In genomic region chr16:20715566-20715965, GRCm38 (mm10) we compare ENCODE assay signal across 8 mouse cellular contexts. TPM values are rescaled to one million over a fixed set of nuclear protein-coding genes. Genes with fewer than 3 reads are reported as not detected.
A peak's percentile ranks its signal among the peaks of the same experiment; 100 is the strongest.
DNase-seq lines count a peak whose midpoint lies in the region; ATAC-seq and TF ChIP-seq lines count a peak whose summit lies in the region.

No protein-coding gene starts in this region.

- no peak for ATAC-seq in kidney, embryonic 15.5 days (replicated peaks; ENCODE audit: low FRiP score)
- no peak for ATAC-seq in midbrain, embryonic 12.5 days (ENCODE audit: low FRiP score, low read depth)

- TF ChIP-seq CTCF in bone marrow, adult 2 months (IDR thresholded peaks at IDR 0.05; ENCODE audit: control insufficient read depth, insufficient read depth, low read length), result no peak

- H3K9me3 ChIP-seq in kidney, embryonic 15.5 days (replicated peaks), result no peaks in the 10 kb centered on the region
- no peaks in the 10 kb centered on the region for H3K9me3 ChIP-seq in hindbrain, embryonic 10.5 days
- H3K9me3 ChIP-seq in midbrain, embryonic 12.5 days, result no peaks in the 10 kb centered on the region

- peaks cover 41% of the 10 kb centered on the region for H3K36me3 ChIP-seq in kidney, embryonic 15.5 days
- peaks cover 42% of the 10 kb centered on the region for H3K36me3 ChIP-seq in hindbrain, embryonic 10.5 days
- peaks cover 37% of the 10 kb centered on the region for H3K36me3 ChIP-seq in midbrain, embryonic 12.5 days

- 1% methylated on average over 12 of the region's 12 CpGs for WGBS in kidney, embryonic 15.5 days
- 9% methylated on average over 12 of the region's 12 CpGs for WGBS in bone marrow, adult 2 months
- 0% methylated on average over 12 of the region's 12 CpGs for WGBS in hindbrain, embryonic 10.5 days
- WGBS in midbrain, embryonic 12.5 days, result under 1% methylated on average over 11 of the region's 12 CpGs

- TF ChIP-seq POLR2A in bone marrow, adult 2 months (IDR thresholded peaks at IDR 0.05; ENCODE audit: borderline replicate concordance, control insufficient read depth, low read depth, low read length), result no peak

- intact Hi-C loops in gastrocnemius, postnatal 14 days (cut with DNase I; ENCODE audit: low total_unique reads), result no loop called here

- no peak for DNase-seq in kidney, postnatal 10 days
- no peak for DNase-seq in hindbrain, embryonic 10.5 days (ENCODE audit: low spot score)
- DNase-seq in gastrocnemius, postnatal 14 days, result no peak
- no peak for DNase-seq in thymus, postnatal 10 days (ENCODE audit: low spot score in 2 of 2)
- no peak for DNase-seq in gastrocnemius, postnatal 4 days (ENCODE audit: low spot score in 2 of 2)

- peaks cover 42% of the 10 kb centered on the region for H3K4me1 ChIP-seq in kidney, embryonic 15.5 days
- H3K4me1 ChIP-seq in bone marrow, adult 2 months (ENCODE audit: control insufficient read depth, insufficient read depth, low read length), result no peaks in the 10 kb centered on the region
- H3K4me1 ChIP-seq in hindbrain, embryonic 10.5 days (replicated peaks), result peaks cover 54% of the 10 kb centered on the region
- peaks cover 40% of the 10 kb centered on the region for H3K4me1 ChIP-seq in midbrain, embryonic 12.5 days

- H3K4me3 ChIP-seq in kidney, embryonic 15.5 days (replicated peaks), result peak overlapping the region; percentile 76
- peak overlapping the region; percentile 63 for H3K4me3 ChIP-seq in bone marrow, adult 2 months (replicated peaks; ENCODE audit: control insufficient read depth, low read depth, low read length)
- peak overlapping the region; percentile 73 for H3K4me3 ChIP-seq in hindbrain, embryonic 10.5 days
- H3K4me3 ChIP-seq in midbrain, embryonic 12.5 days, result peak overlapping the region; percentile 61

- H3K4me2 ChIP-seq in kidney, embryonic 15.5 days, result peak overlapping the region; percentile 85
- peak overlapping the region; percentile 84 for H3K4me2 ChIP-seq in midbrain, embryonic 12.5 days (replicated peaks)

- peak overlapping the region; percentile 99 for H3K27ac ChIP-seq in kidney, embryonic 15.5 days
- peak overlapping the region; percentile 57; the same call in 1 of the 2 replicates for H3K27ac ChIP-seq in bone marrow, adult 2 months (ENCODE audit: control insufficient read depth, insufficient read depth, low read depth, low read length, poor library complexity)
- H3K27ac ChIP-seq in hindbrain, embryonic 10.5 days, result peak overlapping the region; percentile 95
- H3K27ac ChIP-seq in midbrain, embryonic 12.5 days (replicated peaks), result peak overlapping the region; percentile 92

- H3K9ac ChIP-seq in kidney, embryonic 15.5 days, result peak overlapping the region; percentile 77
- peak overlapping the region; percentile 78 for H3K9ac ChIP-seq in midbrain, embryonic 12.5 days (replicated peaks)

- H3K27me3 ChIP-seq in kidney, embryonic 15.5 days, result no peaks in the 10 kb centered on the region
- H3K27me3 ChIP-seq in hindbrain, embryonic 10.5 days (ENCODE audit: insufficient read depth, poor library complexity, severe bottlenecking), result no peaks in the 10 kb centered on the region
- no peaks in the 10 kb centered on the region for H3K27me3 ChIP-seq in midbrain, embryonic 12.5 days

RNA-seq across cellular contexts. Expression of gene Polr2h, which starts 1.9 kb away (rescaled TPM):
- 116 and 120 TPM in 2 replicates for polyA plus RNA-seq in kidney, embryonic 15.5 days (2015; fragmentation: Nextera tagmentation; extraction: Ambion mirVana)
- polyA plus RNA-seq in bone marrow, adult 2 months (2011; ENCODE audit: insufficient read depth, insufficient read length, low replicate concordance, missing spikeins), result 31.6 and 50.1 TPM in 2 replicates
- polyA plus RNA-seq in hindbrain, embryonic 10.5 days (2016; fragmentation: Nextera tagmentation; extraction: Ambion mirVana), result 114 and 140 TPM in 2 replicates
- polyA plus RNA-seq in midbrain, embryonic 12.5 days (2016; fragmentation: Nextera tagmentation; extraction: Ambion mirVana), result 84.5 and 87.6 TPM in 2 replicates
- 10 to 100 TPM; 10.9 to 14.1 TPM for total RNA-seq in gastrocnemius, postnatal 14 days (2021)
- total RNA-seq in gastrocnemius, postnatal 4 days (2021), result 10 to 100 TPM; 20.1 to 20.6 TPM

RNA-seq across cellular contexts. Expression of gene Clcn2, which starts 2.0 kb away (rescaled TPM):
- 16.3 and 20.1 TPM in 2 replicates for polyA plus RNA-seq in kidney, embryonic 15.5 days (2015; fragmentation: Nextera tagmentation; extraction: Ambion mirVana)
- 12.8 and 23.1 TPM in 2 replicates for polyA plus RNA-seq in bone marrow, adult 2 months (2011; ENCODE audit: insufficient read depth, insufficient read length, low replicate concordance, missing spikeins)
- polyA plus RNA-seq in hindbrain, embryonic 10.5 days (2016; fragmentation: Nextera tagmentation; extraction: Ambion mirVana), result 15.5 and 22.1 TPM in 2 replicates
- 30.7 and 32.8 TPM in 2 replicates for polyA plus RNA-seq in midbrain, embryonic 12.5 days (2016; fragmentation: Nextera tagmentation; extraction: Ambion mirVana)
- 1 to 10 TPM; 2.3 to 2.7 TPM for total RNA-seq in gastrocnemius, postnatal 14 days (2021)
- 1 to 10 TPM; 4.5 to 4.9 TPM for total RNA-seq in gastrocnemius, postnatal 4 days (2021)

RNA-seq across cellular contexts. Expression of gene Chrd, which starts 17.4 kb away (rescaled TPM):
- 4.6 and 7.4 TPM in 2 replicates for polyA plus RNA-seq in kidney, embryonic 15.5 days (2015; fragmentation: Nextera tagmentation; extraction: Ambion mirVana)
- polyA plus RNA-seq in bone marrow, adult 2 months (2011; ENCODE audit: insufficient read depth, insufficient read length, low replicate concordance, missing spikeins), result 0.36 TPM in 1 of 2 replicates, not detected in the other
- polyA plus RNA-seq in hindbrain, embryonic 10.5 days (2016; fragmentation: Nextera tagmentation; extraction: Ambion mirVana), result 1.6 and 3.6 TPM in 2 replicates
- polyA plus RNA-seq in midbrain, embryonic 12.5 days (2016; fragmentation: Nextera tagmentation; extraction: Ambion mirVana), result 4.8 and 5.3 TPM in 2 replicates
- total RNA-seq in gastrocnemius, postnatal 14 days (2021), result 1 to 10 TPM; 3.7 to 4.6 TPM
- 10 to 100 TPM; 10.6 to 10.7 TPM for total RNA-seq in gastrocnemius, postnatal 4 days (2021)

RNA-seq across cellular contexts. Expression of gene Thpo, which starts 18.7 kb away (rescaled TPM):
- 1.2 TPM in 2 replicates for polyA plus RNA-seq in kidney, embryonic 15.5 days (2015; fragmentation: Nextera tagmentation; extraction: Ambion mirVana)
- not detected in 2 replicates for polyA plus RNA-seq in bone marrow, adult 2 months (2011; ENCODE audit: insufficient read depth, insufficient read length, low replicate concordance, missing spikeins)
- polyA plus RNA-seq in hindbrain, embryonic 10.5 days (2016; fragmentation: Nextera tagmentation; extraction: Ambion mirVana), result 0.30 and 0.77 TPM in 2 replicates
- 0.43 and 0.63 TPM in 2 replicates for polyA plus RNA-seq in midbrain, embryonic 12.5 days (2016; fragmentation: Nextera tagmentation; extraction: Ambion mirVana)
- total RNA-seq in gastrocnemius, postnatal 14 days (2021), result 1 to 10 TPM in 1 of 2 experiments, under 1 TPM in 1; 0.90 to 1.7 TPM
- 1 to 10 TPM; 1.5 to 1.7 TPM for total RNA-seq in gastrocnemius, postnatal 4 days (2021)

RNA-seq across cellular contexts. Expression of gene Fam131a, which starts 22.5 kb away (rescaled TPM):
- polyA plus RNA-seq in kidney, embryonic 15.5 days (2015; fragmentation: Nextera tagmentation; extraction: Ambion mirVana), result 6.4 and 6.7 TPM in 2 replicates
- 3.7 and 7.0 TPM in 2 replicates for polyA plus RNA-seq in bone marrow, adult 2 months (2011; ENCODE audit: insufficient read depth, insufficient read length, low replicate concordance, missing spikeins)
- 6.7 and 9.4 TPM in 2 replicates for polyA plus RNA-seq in hindbrain, embryonic 10.5 days (2016; fragmentation: Nextera tagmentation; extraction: Ambion mirVana)
- polyA plus RNA-seq in midbrain, embryonic 12.5 days (2016; fragmentation: Nextera tagmentation; extraction: Ambion mirVana), result 17.9 and 18.0 TPM in 2 replicates
- total RNA-seq in gastrocnemius, postnatal 14 days (2021), result 10 to 100 TPM; 28.7 to 34.5 TPM
- total RNA-seq in gastrocnemius, postnatal 4 days (2021), result 10 to 100 TPM; 40.5 to 44.9 TPM
